Mouse (Mus musculus) T-cell, adult 66 days (primary cell): ENCODE results near the gene Scn2b. TPM values are rescaled to one million over a fixed set of nuclear protein-coding genes. Genes with fewer than 3 reads are reported as not detected.

ENCODE experiments used
- total RNA-seq, 2 experiments: library from RNA; stranded (reverse); gene quantifications; 3 replicates in 1 of 2; 4 replicates in 1 of 2; pipeline ENCODE4 v1.2.4; 2023

Gene Scn2b
- total RNA-seq = under 1 TPM; 0.35 to 0.50 TPM

DNA sequence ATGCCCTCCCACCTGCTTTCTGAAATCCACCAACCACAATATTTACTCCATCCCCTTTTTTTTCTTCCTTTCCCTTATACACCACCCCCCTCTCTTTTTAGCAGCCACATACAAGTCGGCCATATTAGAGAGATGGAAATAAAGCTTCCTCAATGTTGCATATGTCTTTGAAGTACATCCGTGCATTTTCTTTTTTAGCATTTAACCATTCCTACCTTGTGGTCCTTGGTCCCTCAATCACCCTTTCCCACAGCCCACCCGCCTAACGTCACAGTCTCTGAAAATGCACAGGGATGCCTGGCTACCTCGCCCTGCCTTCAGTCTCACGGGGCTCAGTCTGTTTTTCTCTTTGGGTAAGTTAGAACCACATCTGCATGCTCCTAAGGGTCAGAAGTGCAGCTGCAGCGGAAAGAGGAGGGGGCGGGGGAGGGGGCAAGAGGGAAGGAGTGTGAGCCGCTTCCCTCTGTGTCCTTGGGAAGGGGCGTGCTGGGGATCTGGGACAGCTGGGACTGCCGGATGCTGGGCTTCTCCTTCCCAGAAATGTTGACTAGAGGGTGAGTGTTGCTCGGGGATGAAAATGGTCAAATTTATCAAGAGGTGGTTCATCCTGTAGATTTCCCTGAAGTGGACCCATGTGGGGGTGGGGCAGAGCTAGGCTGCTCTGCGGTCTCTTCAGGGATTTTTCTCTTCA lies at the start of gene Scn2b:
Gene Scn2b (plus strand): TSS at position 42 of the 691 bp plus-strand sequence.

DNA sequence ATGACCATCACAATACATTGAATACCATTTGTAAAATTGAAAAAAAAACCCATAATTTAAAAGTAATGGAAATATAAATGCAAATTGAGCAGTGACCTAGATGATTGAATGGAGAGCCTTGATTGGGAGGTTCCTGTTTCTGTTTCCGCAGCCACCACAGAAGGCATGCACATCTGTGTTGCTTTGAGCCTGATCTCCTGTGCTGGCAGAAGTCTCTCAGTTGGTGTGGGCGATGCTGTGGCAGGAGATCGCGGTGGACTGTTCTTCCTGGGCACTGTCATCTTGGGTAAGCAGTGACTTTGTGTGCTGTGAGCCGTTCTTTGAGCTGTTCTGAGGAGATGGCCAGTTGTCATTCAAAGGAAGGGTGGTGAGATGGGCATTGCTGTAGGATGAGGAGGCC lies 38.6 kb upstream of the Scn2b start, which contains the start of gene Jaml:
Gene Jaml (plus strand): TSS at position 173 of the 400 bp plus-strand sequence.

DNA sequence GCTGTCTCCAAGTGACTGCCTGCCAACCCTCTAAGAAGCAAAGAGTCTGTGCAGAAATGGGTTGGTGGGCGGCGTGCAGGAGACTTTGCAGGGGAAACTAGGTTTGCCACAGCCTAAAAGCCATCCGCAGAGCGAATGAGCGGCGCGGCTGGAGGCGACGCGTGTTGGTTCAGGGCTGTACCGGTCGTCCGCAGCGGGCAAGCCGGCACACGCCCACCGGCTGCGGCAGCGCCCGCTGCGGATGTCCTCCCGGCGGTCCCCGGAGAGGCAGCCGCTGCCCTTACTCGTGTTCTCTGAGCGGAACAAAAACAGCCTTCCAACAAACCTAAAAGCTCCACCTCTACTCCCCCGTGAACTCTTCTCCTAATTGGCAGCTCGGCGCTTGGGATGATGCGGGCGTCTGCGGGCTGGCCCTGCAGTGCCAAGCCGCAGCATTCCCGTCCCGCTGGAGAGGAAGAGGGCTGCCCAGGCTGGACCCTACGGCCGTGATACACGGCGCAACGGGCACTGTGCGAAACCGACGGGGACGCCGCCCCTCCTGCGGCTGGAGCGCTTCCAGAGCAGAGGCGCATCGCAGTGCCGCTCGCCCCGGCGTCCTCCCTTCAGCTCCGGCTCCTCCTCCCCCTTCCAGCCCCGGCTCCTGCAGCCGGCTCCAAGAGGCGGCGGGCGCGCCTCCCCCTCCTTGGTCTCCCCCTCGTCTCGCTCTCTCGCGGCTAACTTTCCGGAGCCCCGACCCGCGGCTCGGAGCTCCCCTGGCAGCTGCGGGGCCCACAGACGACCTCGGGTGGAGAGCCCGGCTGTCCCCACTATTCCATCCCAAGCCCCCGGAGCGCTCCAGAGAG lies 20.8 kb downstream of the Scn2b start, which contains the start of gene Scn4b:
Gene Scn4b (plus strand): TSS at position 205 of the 842 bp plus-strand sequence.

Other genes starting within 250 kb of the Scn2b start
- 100 to 1,000 TPM; 162 to 179 TPM for gene Kmt2a, start 236.5 kb upstream of the Scn2b start, total RNA-seq
- 100 to 1,000 TPM; 146 to 149 TPM for gene Atp5l, start 197.0 kb upstream of the Scn2b start, total RNA-seq
- 100 to 1,000 TPM in 1 of 2 experiments, 10 to 100 TPM in 1; 97.0 to 130 TPM for gene Ube4a, start 152.2 kb upstream of the Scn2b start, total RNA-seq
- gene Cd3g, start 137.4 kb upstream of the Scn2b start, total RNA-seq = 100 to 1,000 TPM; 492 to 549 TPM
- gene Cd3d, start 136.0 kb upstream of the Scn2b start, total RNA-seq = 100 to 1,000 TPM; 523 to 573 TPM
- gene Cd3e, start 108.2 kb upstream of the Scn2b start, total RNA-seq = 100 to 1,000 TPM; 887 to 950 TPM
- gene Mpzl2, start 78.0 kb upstream of the Scn2b start, total RNA-seq = under 1 TPM in 1 of 2 experiments, not detected in 1; 0.74 TPM
- 10 to 100 TPM; 11.8 to 14.3 TPM for gene Mpzl3, start 62.6 kb upstream of the Scn2b start, total RNA-seq
- gene Jaml, start 38.6 kb upstream of the Scn2b start, total RNA-seq = 10 to 100 TPM; 17.5 to 22.2 TPM
- gene Scn4b, start 20.6 kb downstream of the Scn2b start, total RNA-seq = not detected
- gene BC049352, start 64.2 kb downstream of the Scn2b start, total RNA-seq = under 1 TPM in 1 of 2 experiments, not detected in 1; 0.44 TPM
- gene Tmprss4, start 86.3 kb downstream of the Scn2b start, total RNA-seq = not detected
- gene Il10ra, start 151.4 kb downstream of the Scn2b start, total RNA-seq = 10 to 100 TPM; 20.2 to 24.7 TPM
- gene Tmprss13, start 201.3 kb downstream of the Scn2b start, total RNA-seq = under 1 TPM; 0.18 to 0.61 TPM